Mouse (Mus musculus) cerebellum, adult (tissue): ENCODE measurements around the gene Nudcd3.
"Not testable (repeated sequence)": the region's sequence is repeated elsewhere in the genome, so short reads cannot be mapped to it uniquely, and the experiment has no call there.

ENCODE experiments used
- ATAC-seq: cut with Nextera tagmentation; 2 replicates; pipeline ENCODE4 v1.9.2; 2017; ENCODE audit warnings: mild to moderate bottlenecking, moderate library complexity, mixed read lengths; ENCODE audit not compliant: insufficient number of reproducible peaks, low FRiP score, low TSS enrichment

Nudcd3 gene

GRCm38 (mm10) chr11:6132886-6133285 is 67.3 kb downstream of the Nudcd3 start:
- no peak for ATAC-seq

DNA sequence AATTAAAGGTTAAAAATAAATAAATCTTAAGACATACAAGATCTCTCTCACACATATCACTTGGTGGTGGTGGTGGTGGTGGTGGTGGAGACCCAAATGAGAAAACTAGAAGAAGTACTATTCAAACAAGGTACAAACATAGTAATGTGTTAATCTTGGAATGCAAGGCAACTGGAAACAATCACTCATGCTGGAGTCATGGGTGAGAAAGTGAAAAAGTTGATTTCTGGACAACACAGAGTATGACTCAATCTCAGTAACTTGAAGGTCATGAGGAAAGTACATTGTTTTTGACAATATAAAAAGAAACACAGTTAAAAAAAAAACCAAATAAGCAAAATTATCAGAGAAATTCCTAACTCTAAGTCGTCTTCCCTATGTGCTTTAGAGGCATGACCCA is 69.6 kb downstream of the Nudcd3 start:
- ATAC-seq = no peak

DNA sequence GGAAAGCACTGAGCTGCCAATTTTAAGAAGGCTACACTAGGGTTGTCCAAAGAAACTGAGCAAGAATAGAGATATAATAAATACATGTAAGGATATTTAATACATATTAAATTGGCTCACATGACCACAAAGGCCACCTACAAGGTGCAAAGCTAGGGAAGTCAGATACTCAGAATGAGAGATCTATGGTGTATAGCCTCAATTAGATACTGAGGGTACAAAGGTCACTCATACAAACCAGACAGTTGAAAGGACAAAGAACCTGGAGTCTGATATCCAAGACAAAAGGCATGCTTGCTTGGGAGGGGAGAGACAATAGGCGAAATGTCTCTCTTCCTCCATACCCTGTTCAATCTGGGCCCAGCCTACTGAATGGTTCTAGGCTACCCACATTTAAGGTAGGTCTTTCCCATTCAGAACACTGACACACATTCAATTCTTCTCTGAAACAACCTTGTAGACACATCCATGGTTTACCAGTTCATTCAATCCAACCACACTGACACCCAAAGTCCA is 76.6 kb downstream of the Nudcd3 start:
- no peak for ATAC-seq

DNA sequence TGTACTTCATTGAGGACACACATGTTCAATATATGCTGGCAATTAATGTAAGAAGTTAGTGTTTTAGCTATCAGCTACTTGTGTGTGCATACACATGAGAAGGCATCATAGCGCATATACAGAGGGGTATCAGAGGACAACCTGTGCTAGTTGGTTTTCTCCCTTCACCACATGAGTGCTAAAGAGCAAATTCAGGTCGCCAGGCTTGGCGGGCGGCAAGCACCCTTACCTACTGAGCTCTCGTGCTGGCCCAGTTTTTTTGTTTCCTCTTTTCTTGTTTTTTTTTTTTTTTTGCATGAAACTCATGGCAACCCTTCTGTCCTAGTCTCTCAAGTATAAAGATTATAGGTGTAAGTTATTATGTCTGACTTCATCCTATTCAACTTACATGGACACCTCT is 77.6 kb downstream of the Nudcd3 start:
- no peak for ATAC-seq

DNA sequence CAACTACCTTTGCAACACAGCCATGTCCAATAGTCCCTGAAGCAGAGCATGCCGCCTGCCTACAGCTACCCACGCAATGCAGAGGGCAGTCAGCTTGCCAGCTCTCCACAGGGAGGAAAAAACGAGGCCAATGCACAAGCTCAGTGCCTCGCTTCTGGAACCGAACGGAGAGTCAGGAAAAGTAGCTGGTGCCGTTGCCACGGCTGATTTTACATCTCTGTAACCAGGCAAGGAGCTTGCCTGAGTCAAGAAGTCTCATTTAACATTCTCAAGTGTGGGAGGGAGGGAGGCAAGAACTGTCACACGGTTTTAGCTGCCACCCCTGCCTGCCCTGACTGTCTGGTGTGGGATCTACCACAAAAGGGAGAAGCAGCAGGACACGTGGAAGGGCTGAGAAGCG is 79.6 kb downstream of the Nudcd3 start:
- ATAC-seq = peak; percentile 91

DNA sequence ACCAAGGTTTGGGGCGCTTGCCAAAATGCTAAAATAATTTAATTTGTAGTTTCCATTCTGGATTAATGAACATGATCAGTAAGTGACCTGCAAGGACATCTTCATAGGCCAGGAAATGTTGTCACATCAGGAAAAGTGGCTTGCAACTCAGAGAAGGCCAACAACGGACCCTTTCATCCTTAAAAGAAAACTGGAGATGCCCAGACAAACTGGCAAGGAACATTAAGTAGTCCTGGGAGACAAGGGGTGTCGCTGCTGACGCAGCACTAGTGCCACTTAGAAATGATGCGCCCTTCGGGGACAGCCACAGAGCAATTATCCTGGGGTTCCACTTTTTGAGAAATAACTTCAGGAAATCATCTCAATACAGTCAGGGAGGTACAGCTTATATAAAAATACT is 80.2 kb downstream of the Nudcd3 start:
- ATAC-seq = no peak

- no peak for ATAC-seq
Observed at GRCm38 (mm10) chr11:6119312-6119711, 80.9 kb downstream of the Nudcd3 start.

- ATAC-seq = no peak
Observed at GRCm38 (mm10) chr11:6117956-6118355, 82.3 kb downstream of the Nudcd3 start.

GRCm38 (mm10) chr11:6111734-6112484 is 88.3 kb downstream of the Nudcd3 start:
- no peak for ATAC-seq

DNA sequence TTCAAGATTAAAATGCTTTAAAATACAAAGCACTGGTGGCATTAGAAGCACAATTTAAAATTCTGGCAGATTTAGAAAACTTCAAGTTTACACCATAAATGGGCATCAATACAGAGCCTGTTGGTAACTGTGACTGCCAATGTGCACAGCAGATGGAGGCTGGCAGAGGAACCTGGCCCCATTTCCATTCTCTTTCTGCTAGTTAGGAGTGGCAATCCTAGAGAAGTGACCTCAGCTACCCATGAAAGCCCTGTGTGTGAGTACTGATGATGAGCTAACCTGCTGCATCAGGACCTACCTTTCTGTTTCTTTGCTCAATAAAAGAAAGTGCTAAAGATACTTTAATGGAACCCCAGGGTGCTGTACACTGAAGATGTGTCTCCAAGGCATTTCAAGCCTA is 90.2 kb downstream of the Nudcd3 start:
- peak; percentile 85; the same call in 1 of the 2 replicates for ATAC-seq

- no peak for ATAC-seq
Observed at GRCm38 (mm10) chr11:6108296-6108695, 91.9 kb downstream of the Nudcd3 start.

DNA sequence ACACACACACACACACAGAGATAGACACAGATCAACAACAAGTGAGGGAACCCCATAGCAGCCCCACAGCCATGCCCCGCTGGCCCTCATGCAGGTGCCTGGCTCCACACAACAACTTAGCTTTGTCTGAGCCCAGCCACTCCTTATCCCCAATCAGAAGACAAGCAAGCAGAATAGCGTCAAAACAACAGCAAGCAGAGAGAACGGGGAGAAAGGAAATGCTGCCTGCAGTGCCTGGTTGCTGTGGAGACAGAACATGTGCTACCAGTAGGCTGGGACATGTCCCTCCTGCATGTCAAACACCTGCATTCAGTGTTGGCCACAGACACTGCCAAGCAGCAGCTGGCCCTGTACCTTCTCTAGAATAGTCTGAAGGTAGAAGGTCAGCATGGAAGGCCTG is 92.5 kb downstream of the Nudcd3 start:
- ATAC-seq = no peak

DNA sequence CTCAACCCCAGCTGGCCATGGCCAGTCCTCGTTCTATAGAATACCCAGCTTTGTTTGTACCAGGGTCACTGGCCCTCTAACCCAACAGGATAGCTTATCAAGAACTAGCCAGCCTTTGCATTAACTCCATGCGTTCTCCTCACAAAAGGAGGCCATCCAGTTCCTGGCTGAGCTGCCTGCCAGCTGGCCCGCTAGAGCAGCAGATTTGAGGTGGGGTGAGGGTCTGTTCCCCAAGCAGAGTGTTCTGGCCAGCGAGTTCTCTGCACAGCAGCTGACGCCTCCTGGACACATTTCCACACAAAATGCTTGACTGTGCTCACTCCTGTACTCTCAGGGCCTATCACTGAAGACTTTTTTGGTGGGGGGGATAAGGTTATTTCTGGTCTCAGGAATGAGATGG is 95.5 kb downstream of the Nudcd3 start:
- ATAC-seq = no peak

GRCm38 (mm10) chr11:6096637-6097036 is 103.6 kb downstream of the Nudcd3 start:
- not testable (repeated sequence) for ATAC-seq

DNA sequence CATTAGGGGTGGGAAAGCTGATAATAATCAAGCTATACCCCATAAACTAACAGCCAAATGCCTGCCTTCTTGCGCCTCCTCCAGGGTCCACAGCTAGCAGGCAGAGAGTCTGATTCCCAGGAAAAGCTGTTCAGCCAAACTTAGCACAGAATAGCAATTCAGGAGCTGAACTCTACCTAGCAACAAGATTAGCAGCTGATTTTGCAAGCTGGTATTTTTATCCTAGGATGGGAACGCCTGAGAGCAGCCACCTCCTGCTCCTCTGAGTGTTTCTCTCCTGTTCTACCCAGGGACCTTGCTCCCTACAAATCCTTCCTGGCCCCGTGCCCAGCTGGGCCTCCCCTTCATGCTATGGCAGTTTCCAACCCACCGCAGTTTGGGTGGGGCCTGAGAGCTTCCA is 113.2 kb downstream of the Nudcd3 start:
- no peak for ATAC-seq

DNA sequence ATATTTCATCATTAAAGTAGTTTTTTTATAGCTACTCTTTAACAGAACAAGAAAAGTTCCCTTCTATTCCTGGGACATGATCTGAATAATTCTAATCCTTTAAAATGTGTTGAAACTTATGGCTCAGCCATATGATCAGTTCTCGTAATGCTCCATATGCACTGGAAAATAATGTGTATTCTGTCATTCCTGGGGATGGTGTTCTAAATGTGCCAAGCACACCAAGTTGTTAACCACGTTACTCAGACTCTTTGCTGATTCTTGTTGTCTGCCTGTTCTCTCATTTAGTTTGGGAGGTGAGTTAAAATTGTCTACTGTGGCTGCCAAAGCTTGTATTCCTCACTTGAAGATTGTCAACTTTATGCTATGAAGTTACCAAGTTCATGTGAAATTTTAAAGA is 121.5 kb downstream of the Nudcd3 start:
- no peak for ATAC-seq

DNA sequence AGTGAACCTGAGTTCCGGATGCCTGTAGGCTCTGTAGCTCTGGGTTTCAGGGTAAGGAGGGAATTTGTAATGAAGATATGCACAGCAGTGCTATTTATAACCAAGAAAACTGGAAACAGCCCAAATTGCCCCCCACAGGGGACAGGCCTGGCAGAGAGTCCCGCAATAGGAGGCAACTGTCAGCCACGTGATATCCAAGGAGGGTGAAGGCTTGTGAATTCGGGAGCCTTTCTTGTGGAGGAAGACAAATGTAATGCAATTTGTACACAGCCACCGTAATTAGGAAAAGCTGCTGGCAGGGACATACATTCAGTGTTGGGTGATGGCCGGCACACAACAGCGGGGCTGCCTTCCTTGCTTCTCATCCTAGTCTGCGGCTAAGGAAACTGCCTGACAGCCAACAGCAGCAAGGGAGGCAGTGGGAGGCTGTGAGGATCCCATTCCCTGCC is 124.6 kb downstream of the Nudcd3 start:
- ATAC-seq = peak; percentile 45; the same call in 1 of the 2 replicates

- no peak for ATAC-seq
Observed at GRCm38 (mm10) chr11:6068181-6068957, 131.8 kb downstream of the Nudcd3 start.

DNA sequence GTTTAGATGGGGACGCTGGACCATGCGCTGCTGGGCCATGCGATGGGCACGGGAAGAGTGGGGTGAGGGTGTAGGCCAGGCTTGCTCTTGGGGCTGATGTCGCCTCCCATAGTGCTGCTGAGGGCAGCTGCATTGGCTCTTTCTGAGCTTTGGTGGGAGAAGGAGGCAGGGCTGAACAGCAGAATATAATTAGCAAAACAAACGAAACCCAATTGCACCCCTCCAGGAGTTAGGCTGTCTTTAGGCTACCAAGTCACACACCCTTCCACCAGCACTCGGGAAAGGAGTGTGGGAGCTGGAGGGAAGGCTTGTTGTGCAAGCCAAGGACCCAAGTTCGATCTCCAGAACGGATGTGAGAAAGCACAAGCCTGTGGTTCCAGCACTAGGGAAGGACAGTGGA is 133.1 kb downstream of the Nudcd3 start:
- ATAC-seq = no peak

GRCm38 (mm10) chr11:6066176-6066575 is 134.0 kb downstream of the Nudcd3 start, which contains the start of gene Camk2b:
Gene Camk2b, minus strand, starts transcription at chr11:6066362.
- no peak for ATAC-seq

- ATAC-seq = peak; percentile 73
Observed at GRCm38 (mm10) chr11:6065551-6066121, 134.6 kb downstream of the Nudcd3 start.
